Comparison of ENCODE assay signal across 8 mouse cellular contexts in the genomic region with DNA sequence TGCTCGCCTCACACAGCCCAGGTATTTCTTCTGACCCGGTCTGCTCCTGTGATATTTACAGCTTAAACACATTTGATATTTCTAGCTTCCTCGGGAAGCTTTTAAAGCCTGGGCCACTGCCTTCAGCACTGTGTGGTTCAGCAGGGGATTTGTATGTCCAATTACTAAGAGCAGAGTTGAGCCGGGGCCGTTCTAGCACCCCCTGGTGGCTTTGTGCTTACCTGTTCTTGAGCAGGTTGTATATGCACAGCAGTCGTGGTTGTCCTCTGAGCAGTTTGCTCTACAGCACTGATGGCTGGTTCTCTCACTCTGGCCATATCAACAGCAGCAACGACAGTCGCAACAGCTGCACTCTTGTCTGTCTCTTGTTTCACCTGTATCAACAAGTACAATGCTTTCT. TPM values are rescaled to one million over a fixed set of nuclear protein-coding genes. Genes with fewer than 3 reads are reported as not detected.
DNase-seq lines count a peak whose midpoint lies in the region; ATAC-seq and TF ChIP-seq lines count a peak whose summit lies in the region.

No protein-coding gene starts in this region.

- peak; percentile 74; the same call in 1 of the 2 replicates for TF ChIP-seq CTCF in brain, embryonic 14.5 days (IDR thresholded peaks at IDR 0.05; ENCODE audit: borderline replicate concordance, extremely low read depth, insufficient read depth, insufficient read length)
- peak; percentile 83 for TF ChIP-seq CTCF in hindbrain, postnatal 0 days (IDR thresholded peaks at IDR 0.05; ENCODE audit: low read depth)

- H3K4me2 ChIP-seq in hindbrain, postnatal 0 days (ENCODE audit: low read depth, low read length) = no peak overlapping the region

- H3K9ac ChIP-seq in hindbrain, postnatal 0 days (replicated peaks; ENCODE audit: low read length) = no peak overlapping the region

- no peaks in the 10 kb centered on the region for H3K9me3 ChIP-seq in forebrain, embryonic 10.5 days
- no peaks in the 10 kb centered on the region for H3K9me3 ChIP-seq in hindbrain, postnatal 0 days (ENCODE audit: low read length)

- H3K4me3 ChIP-seq in forebrain, embryonic 10.5 days = no peak overlapping the region
- no peak overlapping the region for H3K4me3 ChIP-seq in hindbrain, postnatal 0 days (ENCODE audit: low read length)

- H3K4me1 ChIP-seq in forebrain, embryonic 10.5 days = peaks cover 9% of the 10 kb centered on the region; the same call in 1 of the 2 replicates
- H3K4me1 ChIP-seq in hindbrain, postnatal 0 days (ENCODE audit: insufficient read depth, low read length) = no peaks in the 10 kb centered on the region

- no peak overlapping the region for H3K27ac ChIP-seq in forebrain, embryonic 10.5 days
- no peak overlapping the region for H3K27ac ChIP-seq in hindbrain, postnatal 0 days

- H3K36me3 ChIP-seq in forebrain, embryonic 10.5 days (replicated peaks) = no peaks in the 10 kb centered on the region
- H3K36me3 ChIP-seq in hindbrain, postnatal 0 days (ENCODE audit: insufficient read depth, low read length) = no peaks in the 10 kb centered on the region

- peak; percentile 84 for DNase-seq in NIH3T3 (ENCODE audit: low read depth)
- DNase-seq in brain, embryonic 14.5 days (ENCODE audit: low read depth) = peak; percentile 91
- DNase-seq in forebrain, embryonic 10.5 days (ENCODE audit: extremely low spot score, low spot score) = peak; percentile 75
- DNase-seq in hindbrain, postnatal 0 days (ENCODE audit: low spot score) = peak; percentile 89
- DNase-seq in left cerebral cortex, adult 18-20 months (ENCODE audit: low spot score in 2 of 2) = peak; percentile 73 to 76
- DNase-seq in right cerebral cortex, postnatal 25 days = peak; percentile 62

- 36% methylated on average over 8 of the region's 8 CpGs for WGBS in forebrain, embryonic 10.5 days
- WGBS in hindbrain, postnatal 0 days = 25% methylated on average over 8 of the region's 8 CpGs

- no peaks in the 10 kb centered on the region for H3K27me3 ChIP-seq in forebrain, embryonic 10.5 days (ENCODE audit: poor library complexity, severe bottlenecking)
- H3K27me3 ChIP-seq in hindbrain, postnatal 0 days (ENCODE audit: insufficient read depth, low read length) = no peaks in the 10 kb centered on the region

- TF ChIP-seq POLR2A in brain, embryonic 14.5 days (IDR thresholded peaks at IDR 0.05; ENCODE audit: borderline replicate concordance, extremely low read depth, insufficient read depth, insufficient read length, poor library complexity, severe bottlenecking) = no peak

- ATAC-seq in hindbrain, postnatal 0 days = peak; percentile 85
- ATAC-seq in megakaryocyte-erythroid progenitor cell, adult 5-6 weeks (replicated peaks; ENCODE audit: low FRiP score, low TSS enrichment, poor library complexity, severe bottlenecking) = peak; percentile 90
- no peak for ATAC-seq in activated CD4-positive, CD25-positive, alpha-beta regulatory T cell, adult 4 months

RNA-seq across cellular contexts. Expression of a gene that starts 13.4 kb away (rescaled TPM):
- polyA plus RNA-seq in brain, embryonic 14.5 days (2012; rRNA removed) = 0.14 and 0.22 TPM in 2 replicates
- polyA plus RNA-seq in forebrain, embryonic 10.5 days (2016; fragmentation: Nextera tagmentation; extraction: Ambion mirVana) = 0.01 and 0.05 TPM in 2 replicates
- 0.58 and 11.1 TPM in 2 replicates for total RNA-seq in hindbrain, postnatal 0 days (2014; rRNA removed)
- polyA plus RNA-seq in hindbrain, postnatal 0 days (2015; fragmentation: Nextera tagmentation; extraction: Ambion mirVana) = 0.64 and 0.73 TPM in 2 replicates
- under 1 TPM; 0.40 to 0.53 TPM for total RNA-seq in left cerebral cortex, adult 18-20 months (2021)
- total RNA-seq in megakaryocyte-erythroid progenitor cell, adult 5-6 weeks (2014; fragmentation: Nextera tagmentation) = 0.02 TPM in 1 of 2 replicates, not detected in the other
- under 0.01 and 0.09 TPM in 2 replicates for total RNA-seq in megakaryocyte-erythroid progenitor cell, adult 5-6 weeks (2017)
- 1 to 10 TPM; 6.2 to 6.9 TPM for polyA plus RNA-seq in activated CD4-positive, CD25-positive, alpha-beta regulatory T cell, adult 4 months (2017; shearing (Covaris generic))
